Mouse (Mus musculus): Measurements from ENCODE around the gene Prss50. TPM values are rescaled to one million over a fixed set of nuclear protein-coding genes. Genes with fewer than 3 reads are reported as not detected.

The Prss50 gene
- polyA plus RNA-seq, 1 experiment from 2014 or later: 0.31 TPM

DNA sequence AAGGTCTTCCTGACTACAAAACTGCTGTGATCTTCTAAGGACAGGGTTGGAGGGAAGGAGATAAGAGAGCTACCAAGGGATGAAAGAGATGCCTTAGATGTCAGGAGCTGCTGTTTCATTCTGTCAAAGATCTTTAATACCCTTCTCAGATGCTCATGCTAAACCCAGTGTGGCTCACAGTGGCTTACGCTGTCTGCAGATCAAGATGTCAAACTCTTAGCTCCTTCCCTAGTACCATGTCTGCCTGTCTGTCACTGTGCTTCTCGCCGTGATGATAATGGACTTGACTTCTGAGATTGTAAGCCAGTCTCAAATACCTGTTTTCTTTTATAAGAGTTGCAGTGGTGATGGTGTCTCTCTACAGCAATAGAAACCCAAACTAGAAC, 50.9 kb downstream of the Prss50 start:
- no peak overlapping the region for H3K9ac ChIP-seq
- H3K27me3 ChIP-seq (ENCODE audit: control insufficient read depth, insufficient read depth, low read length): no peaks in the 10 kb centered on the region
- H3K4me1 ChIP-seq (replicated peaks; ENCODE audit: control insufficient read depth, insufficient read depth, low read length): no peaks in the 10 kb centered on the region
- no peaks in the 10 kb centered on the region for H3K9me3 ChIP-seq (ENCODE audit: control insufficient read depth, low read length)
- no peak overlapping the region for H3K27ac ChIP-seq
- no peak for DNase-seq (ENCODE audit: low spot score)
- H3K4me3 ChIP-seq (replicated peaks; ENCODE audit: low read length): no peak overlapping the region
- no peak overlapping the region for H3K4me2 ChIP-seq (replicated peaks)
- 99% methylated on average over 3 of the region's 3 CpGs for WGBS
- H3K36me3 ChIP-seq (replicated peaks; ENCODE audit: control insufficient read depth, insufficient read depth): no peaks in the 10 kb centered on the region
- ATAC-seq (ENCODE audit: low FRiP score): no peak

DNA sequence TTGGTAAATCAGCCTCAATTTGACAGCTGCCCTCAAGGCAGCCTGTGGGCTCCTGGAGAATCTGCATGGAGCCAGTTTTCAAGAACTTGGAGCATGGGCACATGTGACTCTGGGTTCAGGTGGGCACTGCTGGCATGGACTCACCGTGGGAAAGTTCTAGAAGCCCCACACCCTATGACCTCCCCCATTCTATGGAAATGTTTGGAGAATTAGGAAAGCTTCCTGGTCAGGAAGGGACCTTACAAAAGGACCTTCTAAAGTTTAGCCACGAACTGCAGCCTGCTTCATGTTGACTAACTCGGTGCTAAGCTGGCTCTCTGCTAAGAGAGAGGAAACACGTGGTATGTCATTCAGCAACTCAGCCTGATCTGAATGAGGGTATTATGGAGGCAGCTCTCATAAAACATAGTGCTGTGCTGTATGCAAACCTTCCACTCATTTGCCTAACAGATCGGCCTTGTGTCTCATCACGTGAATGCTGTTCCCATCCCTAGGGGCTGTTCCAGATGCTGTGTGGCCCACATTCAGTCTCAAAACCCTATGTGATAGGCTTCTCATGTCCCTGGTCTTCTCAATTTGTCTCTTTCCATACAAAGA, 51.7 kb downstream of the Prss50 start:
- Histone ChIP-seq H3K4me2 (replicated peaks) (no peak overlapping the region), H3K36me3 (replicated peaks; ENCODE audit: control insufficient read depth, insufficient read depth) (no peaks in the 10 kb centered on the region), H3K4me3 (replicated peaks; ENCODE audit: low read length) (no peak overlapping the region), H3K27me3 (ENCODE audit: control insufficient read depth, insufficient read depth, low read length) (no peaks in the 10 kb centered on the region), H3K9ac (no peak overlapping the region), H3K27ac (no peak overlapping the region), H3K9me3 (ENCODE audit: control insufficient read depth, low read length) (no peaks in the 10 kb centered on the region), H3K4me1 (replicated peaks; ENCODE audit: control insufficient read depth, insufficient read depth, low read length) (no peaks in the 10 kb centered on the region)
- 80% methylated on average over 6 of the region's 6 CpGs for whole genome bisulfite sequencing
- DNase-seq (ENCODE audit: low spot score) (no peak), ATAC-seq (ENCODE audit: low FRiP score) (no peak)

Other genes with a start within 250 kb of the Prss50 start
- 16.4 and 16.8 TPM in 2 replicates for gene Nradd, start 233.5 kb upstream of the Prss50 start, polyA plus RNA-seq (2014; fragmentation: Nextera tagmentation; extraction: Ambion mirVana)
- 2.2 and 4.0 TPM in 2 replicates for gene Nbeal2, start 203.8 kb upstream of the Prss50 start, polyA plus RNA-seq (2014; fragmentation: Nextera tagmentation; extraction: Ambion mirVana)
- 84.6 and 97.6 TPM in 2 replicates for gene Ccdc12, start 201.5 kb upstream of the Prss50 start, polyA plus RNA-seq (2014; fragmentation: Nextera tagmentation; extraction: Ambion mirVana)
- gene Myl3, start 116.1 kb upstream of the Prss50 start, polyA plus RNA-seq (2014; fragmentation: Nextera tagmentation; extraction: Ambion mirVana): 0.26 and 0.43 TPM in 2 replicates
- 10.1 and 12.8 TPM in 2 replicates for gene Pth1r, start 110.8 kb upstream of the Prss50 start, polyA plus RNA-seq (2014; fragmentation: Nextera tagmentation; extraction: Ambion mirVana)
- not detected in 2 replicates for gene Prss42, start 59.8 kb upstream of the Prss50 start, polyA plus RNA-seq (2014; fragmentation: Nextera tagmentation; extraction: Ambion mirVana)
- not detected in 2 replicates for gene Prss44, start 44.0 kb upstream of the Prss50 start, polyA plus RNA-seq (2014; fragmentation: Nextera tagmentation; extraction: Ambion mirVana)
- gene Prss43, start 31.3 kb upstream of the Prss50 start, polyA plus RNA-seq (2014; fragmentation: Nextera tagmentation; extraction: Ambion mirVana): not detected in 2 replicates
- gene Prss45, start 23.4 kb upstream of the Prss50 start, polyA plus RNA-seq (2014; fragmentation: Nextera tagmentation; extraction: Ambion mirVana): 0.16 TPM in 1 of 2 replicates, not detected in the other
- not detected in 2 replicates for gene Prss46, start 13.5 kb upstream of the Prss50 start, polyA plus RNA-seq (2014; fragmentation: Nextera tagmentation; extraction: Ambion mirVana)
- gene Als2cl, start 21.9 kb downstream of the Prss50 start, polyA plus RNA-seq (2014; fragmentation: Nextera tagmentation; extraction: Ambion mirVana): 1.4 and 1.9 TPM in 2 replicates
- gene Tmie, start 22.1 kb downstream of the Prss50 start, polyA plus RNA-seq (2014; fragmentation: Nextera tagmentation; extraction: Ambion mirVana): 2.3 and 2.4 TPM in 2 replicates
- not detected in 2 replicates for gene Fam240a, start 58.9 kb downstream of the Prss50 start, polyA plus RNA-seq (2014; fragmentation: Nextera tagmentation; extraction: Ambion mirVana)
- 0.14 and 0.40 TPM in 2 replicates for gene Tdgf1, start 88.2 kb downstream of the Prss50 start, polyA plus RNA-seq (2014; fragmentation: Nextera tagmentation; extraction: Ambion mirVana)
- 0.86 and 1.0 TPM in 2 replicates for gene Lrrc2, start 93.6 kb downstream of the Prss50 start, polyA plus RNA-seq (2014; fragmentation: Nextera tagmentation; extraction: Ambion mirVana)
- not detected in 2 replicates for gene Rtp3, start 132.6 kb downstream of the Prss50 start, polyA plus RNA-seq (2014; fragmentation: Nextera tagmentation; extraction: Ambion mirVana)
- 1.1 and 1.7 TPM in 2 replicates for gene Ltf, start 161.3 kb downstream of the Prss50 start, polyA plus RNA-seq (2014; fragmentation: Nextera tagmentation; extraction: Ambion mirVana)
- 0.97 and 1.3 TPM in 2 replicates for gene Ccrl2, start 199.6 kb downstream of the Prss50 start, polyA plus RNA-seq (2014; fragmentation: Nextera tagmentation; extraction: Ambion mirVana)